ENCODE assay signal across 8 mouse cellular contexts in genomic region chr19:4961928-4962601, GRCm38 (mm10). TPM values are rescaled to one million over a fixed set of nuclear protein-coding genes. Genes with fewer than 3 reads are reported as not detected.
DNase-seq lines count a peak whose midpoint lies in the region; ATAC-seq and TF ChIP-seq lines count a peak whose summit lies in the region.

TSS of gene Mrpl11 (plus strand) at chr19:4962147.

- H3K9me3 ChIP-seq in CH12.LX (replicated peaks; ENCODE audit: low read length), result peaks cover 3% of the 10 kb centered on the region
- no peaks in the 10 kb centered on the region for H3K9me3 ChIP-seq in forebrain, embryonic 11.5 days (ENCODE audit: control insufficient read depth, low read length)
- H3K9me3 ChIP-seq in heart, embryonic 16.5 days (replicated peaks; ENCODE audit: control insufficient read depth, low read length), result 0 out of 2 replicates have a peak, but pooled peaks cover 3% of the 10 kb centered on the region
- H3K9me3 ChIP-seq in liver, embryonic 15.5 days (replicated peaks), result no peaks in the 10 kb centered on the region
- H3K9me3 ChIP-seq in neural tube, embryonic 12.5 days, result no peaks in the 10 kb centered on the region

- peak within 1 kb of the TSS; percentile 90 for H3K4me2 ChIP-seq in CH12.LX (ENCODE audit: insufficient read depth, low read depth, poor library complexity, severe bottlenecking)
- peak within 1 kb of the TSS; percentile 50 for H3K4me2 ChIP-seq in forebrain, embryonic 11.5 days (ENCODE audit: low read depth, low read length, severe bottlenecking)
- peak within 1 kb of the TSS; percentile 83 for H3K4me2 ChIP-seq in heart, embryonic 16.5 days (ENCODE audit: low read depth, low read length)
- peak within 1 kb of the TSS; percentile 79 for H3K4me2 ChIP-seq in liver, embryonic 15.5 days
- H3K4me2 ChIP-seq in neural tube, embryonic 12.5 days (replicated peaks), result peak within 1 kb of the TSS; percentile 83

- peak within 1 kb of the TSS; percentile 85 to 88 (median 88) for H3K4me3 ChIP-seq in CH12.LX (replicated peaks in 1 of 3; ENCODE audit: low read depth in 2 of 3, low read length in 2 of 3, poor library complexity in 1 of 3)
- H3K4me3 ChIP-seq in forebrain, embryonic 11.5 days (ENCODE audit: low read depth, low read length), result peak within 1 kb of the TSS; percentile 82
- H3K4me3 ChIP-seq in heart, embryonic 16.5 days (ENCODE audit: low read length), result peak within 1 kb of the TSS; percentile 99
- peak within 1 kb of the TSS; percentile 88 for H3K4me3 ChIP-seq in liver, embryonic 15.5 days (replicated peaks)
- peak within 1 kb of the TSS; percentile 76 for H3K4me3 ChIP-seq in neural tube, embryonic 12.5 days

- H3K27me3 ChIP-seq in CH12.LX (replicated peaks), result peaks cover 22% of the 10 kb centered on the region
- H3K27me3 ChIP-seq in forebrain, embryonic 11.5 days (ENCODE audit: control insufficient read depth, insufficient read depth, low read length), result no peaks in the 10 kb centered on the region
- no peaks in the 10 kb centered on the region for H3K27me3 ChIP-seq in heart, embryonic 16.5 days (ENCODE audit: control insufficient read depth, insufficient read depth, low read length)
- peaks cover 13% of the 10 kb centered on the region for H3K27me3 ChIP-seq in liver, embryonic 15.5 days
- H3K27me3 ChIP-seq in neural tube, embryonic 12.5 days (replicated peaks), result no peaks in the 10 kb centered on the region

- no peak for TF ChIP-seq EP300 in CH12.LX (IDR thresholded peaks at IDR 0.05; ENCODE audit: low read length)

- peaks cover 3 to 21% of the 10 kb centered on the region in 2 experiments for H3K4me1 ChIP-seq in CH12.LX (ENCODE audit: control insufficient read depth in 1 of 2, insufficient read depth in 2 of 2)
- H3K4me1 ChIP-seq in forebrain, embryonic 11.5 days (replicated peaks; ENCODE audit: control insufficient read depth, insufficient read depth, low read length), result 0 out of 2 replicates have a peak, but pooled peaks cover 3% of the 10 kb centered on the region
- peaks cover 8% of the 10 kb centered on the region for H3K4me1 ChIP-seq in heart, embryonic 16.5 days (ENCODE audit: control insufficient read depth, insufficient read depth, low read length)
- peaks cover 17% of the 10 kb centered on the region for H3K4me1 ChIP-seq in liver, embryonic 15.5 days (replicated peaks)
- H3K4me1 ChIP-seq in neural tube, embryonic 12.5 days, result peaks cover 9% of the 10 kb centered on the region; the same call in 1 of the 2 replicates

- peak within 1 kb of the TSS; percentile 88 for H3K9ac ChIP-seq in CH12.LX (ENCODE audit: insufficient read depth, low read depth)
- H3K9ac ChIP-seq in forebrain, embryonic 11.5 days (ENCODE audit: low read length), result peak within 1 kb of the TSS; percentile 93
- peak within 1 kb of the TSS; percentile 95 for H3K9ac ChIP-seq in heart, embryonic 16.5 days (ENCODE audit: low read length)
- H3K9ac ChIP-seq in liver, embryonic 15.5 days, result peak within 1 kb of the TSS; percentile 81
- peak within 1 kb of the TSS; percentile 70 for H3K9ac ChIP-seq in neural tube, embryonic 12.5 days

- dilution Hi-C loops in CH12.LX (cut with MboI; ENCODE audit: extremely low pct_ligation_motif_present, extremely low pct_unique_long_range_greater_than_20kb, low sequenced_read_pairs), result no loop called here

- H3K36me3 ChIP-seq in CH12.LX (replicated peaks in 1 of 2; ENCODE audit: control insufficient read depth in 1 of 2, insufficient read depth in 1 of 2, low read length in 1 of 2), result peaks cover 22 to 35% of the 10 kb centered on the region in 2 experiments
- peaks cover 6% of the 10 kb centered on the region for H3K36me3 ChIP-seq in forebrain, embryonic 11.5 days (ENCODE audit: control insufficient read depth, insufficient read depth, low read length)
- H3K36me3 ChIP-seq in heart, embryonic 16.5 days (ENCODE audit: control insufficient read depth, insufficient read depth), result peaks cover 18% of the 10 kb centered on the region
- peaks cover 22% of the 10 kb centered on the region for H3K36me3 ChIP-seq in liver, embryonic 15.5 days (replicated peaks)
- peaks cover 28% of the 10 kb centered on the region for H3K36me3 ChIP-seq in neural tube, embryonic 12.5 days

- H3K79me2 ChIP-seq in CH12.LX (replicated peaks; ENCODE audit: control insufficient read depth, extremely low read depth, insufficient read depth, poor library complexity, severe bottlenecking), result peaks cover 7% of the 10 kb centered on the region; the same call in 1 of the 2 replicates

- TF ChIP-seq POLR2A in CH12.LX (IDR thresholded peaks at IDR 0.05; ENCODE audit: low read depth, low read length), result peak; percentile 63; the same call in 1 of the 2 replicates

- H3K27ac ChIP-seq in CH12.LX (ENCODE audit: insufficient read depth, low read depth), result peak within 1 kb of the TSS; percentile 56; the same call in 1 of the 2 replicates
- peak within 1 kb of the TSS; percentile 68; the same call in 1 of the 2 replicates for H3K27ac ChIP-seq in forebrain, embryonic 11.5 days (ENCODE audit: low read depth, low read length)
- H3K27ac ChIP-seq in heart, embryonic 16.5 days (ENCODE audit: low read length), result peak within 1 kb of the TSS; percentile 88
- peak within 1 kb of the TSS; percentile 77 for H3K27ac ChIP-seq in liver, embryonic 15.5 days (replicated peaks)
- H3K27ac ChIP-seq in neural tube, embryonic 12.5 days, result no peak within 1 kb of the TSS; the same call in 1 of the 2 replicates

- in situ Hi-C loops in CH12.LX (cut with MboI; ENCODE audit: low pct_ligation_motif_present, low pct_unique_long_range_greater_than_20kb, low sequenced_read_pairs), result no loop called here

- TF ChIP-seq CTCF in CH12.LX (conservative IDR thresholded peaks at IDR 0.05 in 1 of 2, IDR thresholded peaks at IDR 0.05 in 1 of 2; ENCODE audit: low read depth in 2 of 2, low read length in 2 of 2), result peak; percentile 26 to 87; a peak in 3 of 4 replicates

- peak; percentile 48 for TF ChIP-seq RAD21 in CH12.LX (IDR thresholded peaks at IDR 0.05; ENCODE audit: low read depth, low read length)

- peak; percentile 96 for DNase-seq in CH12.LX (ENCODE audit: extremely low read depth)
- DNase-seq in c-Kit-positive CD71-positive TER-119-negative erythroid progenitor cells, embryonic 14.5 days (ENCODE audit: low read depth), result peak; percentile 93
- peak; percentile 92 for DNase-seq in forebrain, embryonic 11.5 days (ENCODE audit: low spot score)
- DNase-seq in kidney, postnatal 36 days, result peak; percentile 94 to 95
- DNase-seq in telencephalon, adult 2 months (ENCODE audit: low read depth, low spot score), result peak; percentile 98

- peak; percentile 91 for ATAC-seq in forebrain, embryonic 11.5 days (replicated peaks; ENCODE audit: low FRiP score)
- peak; percentile 95 for ATAC-seq in heart, embryonic 16.5 days (replicated peaks; ENCODE audit: extremely low read depth, insufficient read depth, low FRiP score)
- peak; percentile 97 for ATAC-seq in liver, embryonic 15.5 days (ENCODE audit: insufficient read depth)
- ATAC-seq in neural tube, embryonic 12.5 days (ENCODE audit: low FRiP score, low read depth), result peak; percentile 91

- WGBS in forebrain, embryonic 11.5 days, result under 1% methylated on average over 34 of the region's 34 CpGs
- under 1% methylated on average over 34 of the region's 34 CpGs for WGBS in heart, embryonic 16.5 days
- under 1% methylated on average over 34 of the region's 34 CpGs for WGBS in liver, embryonic 15.5 days (ENCODE audit: insufficient replicate concordance)
- under 1% methylated on average over 34 of the region's 34 CpGs for WGBS in neural tube, embryonic 12.5 days

TF ChIP-seq in CH12.LX, 34 proteins besides CTCF, POLR2A, EP300 and RAD21 (continues in another document):
- TF ChIP-seq IRF4 (IDR thresholded peaks at IDR 0.05; ENCODE audit: low read depth, low read length) (no peak; the same call in 1 of the 2 replicates), ELF1 (IDR thresholded peaks at IDR 0.05; ENCODE audit: low read depth, low read length) (peak; percentile 49; the same call in 1 of the 2 replicates), UBTF (IDR thresholded peaks at IDR 0.05; ENCODE audit: low read depth, low read length) (0 out of 2 replicates have a peak, but pooled peaks have one; percentile 46), TCF12 (IDR thresholded peaks at IDR 0.05; ENCODE audit: low read depth, low read length) (0 out of 2 replicates have a peak, but pooled peaks have one; percentile 13), POLR2AphosphoS2 (IDR thresholded peaks at IDR 0.05; ENCODE audit: low read depth, low read length) (no peak), NRF1 (IDR thresholded peaks at IDR 0.05; ENCODE audit: low read depth, low read length) (peak; percentile 43; the same call in 1 of the 2 replicates), MXI1 (IDR thresholded peaks at IDR 0.05; ENCODE audit: low read depth, low read length) (peak; percentile 87), E2F4 (IDR thresholded peaks at IDR 0.05; ENCODE audit: insufficient replicate concordance, low read depth, low read length) (no peak), PAX5 (IDR thresholded peaks at IDR 0.05; ENCODE audit: low read length) (no peak), KAT2A (IDR thresholded peaks at IDR 0.05; ENCODE audit: insufficient replicate concordance, low read length) (peak; percentile 94; the same call in 1 of the 2 replicates), SIN3A (IDR thresholded peaks at IDR 0.05; ENCODE audit: low read length) (peak; percentile 77), CHD1 (IDR thresholded peaks at IDR 0.05; ENCODE audit: low read depth, low read length) (no peak), GABPA (IDR thresholded peaks at IDR 0.05; ENCODE audit: insufficient replicate concordance, low read depth, low read length) (peak; percentile 42; the same call in 1 of the 2 replicates), SMC3 (IDR thresholded peaks at IDR 0.05; ENCODE audit: low read depth, low read length) (peak; percentile 60), MAX (IDR thresholded peaks at IDR 0.05; ENCODE audit: low read length) (peak; percentile 100), JUND (conservative IDR thresholded peaks at IDR 0.05; ENCODE audit: low read depth, low read length) (no peak; the same call in 1 of the 2 replicates), MEF2A (IDR thresholded peaks at IDR 0.05; ENCODE audit: borderline replicate concordance, low read depth, low read length) (0 out of 2 replicates have a peak, but pooled peaks have one; percentile 41), HCFC1 (IDR thresholded peaks at IDR 0.05; ENCODE audit: low read depth, low read length) (peak; percentile 97), TBP (conservative IDR thresholded peaks at IDR 0.05; ENCODE audit: low read depth, low read length) (peak; percentile 71; the same call in 1 of the 2 replicates)

RNA-seq across cellular contexts. Expression of gene Mrpl11, which starts in this region (rescaled TPM):
- total RNA-seq in CH12.LX (2012; rRNA removed) (74.0 and 100 TPM in 2 replicates), CH12.LX (2014; rRNA removed) (160 and 171 TPM in 2 replicates)
- polyA plus RNA-seq in CH12.LX (2012; ENCODE audit: insufficient read length, low read depth), result 101 and 102 TPM in 2 replicates
- polyA plus RNA-seq in forebrain, embryonic 11.5 days (2014; fragmentation: Nextera tagmentation; extraction: Ambion mirVana), result 136 and 145 TPM in 2 replicates
- polyA plus RNA-seq in heart, embryonic 16.5 days (2015; fragmentation: Nextera tagmentation; extraction: Ambion mirVana), result 88.9 and 94.5 TPM in 2 replicates
- polyA plus RNA-seq in liver, embryonic 15.5 days (2015; fragmentation: Nextera tagmentation; extraction: Ambion mirVana), result 38.1 and 42.8 TPM in 2 replicates
- 126 and 132 TPM in 2 replicates for polyA plus RNA-seq in neural tube, embryonic 12.5 days (2016; fragmentation: Nextera tagmentation; extraction: Ambion mirVana)
